17 mouse cellular contexts compared by ENCODE assay signal in the genomic region with DNA sequence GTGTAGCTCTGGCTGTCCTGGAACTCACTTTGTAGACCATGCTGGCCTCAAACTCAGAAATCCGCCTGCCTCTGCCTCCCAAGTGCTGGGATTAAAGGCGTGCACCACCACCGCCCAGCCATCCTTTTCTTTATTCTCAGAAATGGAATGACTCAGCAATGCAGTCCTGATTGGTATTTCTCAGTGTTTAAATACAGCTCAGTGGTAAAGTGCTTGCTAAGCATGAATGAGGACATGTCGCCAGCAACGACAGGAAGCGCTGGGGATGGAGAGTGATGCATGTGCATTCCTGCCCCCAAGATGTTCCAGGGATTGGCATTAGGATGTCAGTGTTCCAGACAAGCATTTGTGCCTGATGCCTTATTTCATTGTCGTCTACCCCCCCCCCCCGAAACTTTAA. TPM values are rescaled to one million over a fixed set of nuclear protein-coding genes. Genes with fewer than 3 reads are reported as not detected.
DNase-seq lines count a peak whose midpoint lies in the region; ATAC-seq and TF ChIP-seq lines count a peak whose summit lies in the region.
"Had no signal": no experiment of that assay in that cellular context is flagged by ENCODE, and none has a peak within 500 bp of the region (broad histone marks: within the 10 kb centered on the region; RNA-seq: fewer than 3 reads in every experiment).

No protein-coding gene starts in this region.

- peak overlapping the region; percentile 95 for H3K4me2 ChIP-seq in liver, embryonic 13.5 days
- H3K4me2 ChIP-seq in liver, embryonic 11.5 days: no peak overlapping the region

- H3K9ac ChIP-seq in liver, embryonic 13.5 days: no peak overlapping the region
- no peak overlapping the region for H3K9ac ChIP-seq in liver, embryonic 11.5 days (ENCODE audit: low read depth, low read length)

- 64% methylated on average over 8 of the region's 8 CpGs for WGBS in liver, embryonic 13.5 days (ENCODE audit: insufficient replicate concordance)
- 76% methylated on average over 8 of the region's 8 CpGs for WGBS in liver, embryonic 11.5 days
- 74% methylated on average over 8 of the region's 8 CpGs for WGBS in kidney, adult 2 months

- H3K27ac ChIP-seq in liver, embryonic 13.5 days: peak overlapping the region; percentile 97
- no peak overlapping the region for H3K27ac ChIP-seq in liver, embryonic 11.5 days (ENCODE audit: low read depth, low read length)
- H3K27ac ChIP-seq in kidney, adult 2 months (ENCODE audit: insufficient read depth, low read depth, low read length): no peak overlapping the region

- DNase-seq in liver, embryonic 13.5 days: no peak
- no peak for DNase-seq in liver, embryonic 11.5 days (ENCODE audit: low spot score)
- no peak for DNase-seq in kidney, adult 2 months
- no peak for DNase-seq in frontal cortex, adult 2 months (ENCODE audit: extremely low spot score in 1 of 2, low spot score in 1 of 2)
- DNase-seq: cerebellum, adult 9-11 months; heart, adult 11 months; kidney, adult 9 months; kidney, postnatal 25 days; lung, postnatal 10 days; retina, postnatal 1 day; thymus, adult 2 months had no signal

- no peaks in the 10 kb centered on the region for H3K9me3 ChIP-seq in erythroblast, embryonic 14.5 days (ENCODE audit: control insufficient read depth, low read length)
- no peaks in the 10 kb centered on the region for H3K9me3 ChIP-seq in liver, embryonic 13.5 days (replicated peaks)
- no peaks in the 10 kb centered on the region for H3K9me3 ChIP-seq in liver, embryonic 11.5 days (ENCODE audit: control insufficient read depth, low read length)

- ATAC-seq in erythroblast, adult 5-6 weeks (replicated peaks; ENCODE audit: low FRiP score, poor library complexity, severe bottlenecking): no peak
- ATAC-seq in liver, embryonic 13.5 days (ENCODE audit: low read depth): no peak
- ATAC-seq in liver, embryonic 11.5 days (replicated peaks; ENCODE audit: low FRiP score): no peak
- peak; percentile 12 for ATAC-seq in inflammation-experienced regulatory T-cells, adult 6 months
- ATAC-seq in megakaryocyte-erythroid progenitor cell, adult 5-6 weeks (replicated peaks; ENCODE audit: low FRiP score, low TSS enrichment, poor library complexity, severe bottlenecking): no peak
- ATAC-seq: CD4-positive, CD25-positive, alpha-beta regulatory T cell, adult 4 months; forebrain, embryonic 16.5 days had no signal

- TF ChIP-seq POLR2A in kidney, adult 2 months (IDR thresholded peaks at IDR 0.05; ENCODE audit: low read depth, low read length): no peak

- peak overlapping the region; percentile 25 for H3K4me3 ChIP-seq in erythroblast, embryonic 14.5 days (replicated peaks)
- no peak overlapping the region for H3K4me3 ChIP-seq in liver, embryonic 13.5 days (replicated peaks)
- H3K4me3 ChIP-seq in liver, embryonic 11.5 days (ENCODE audit: low read depth, low read length): no peak overlapping the region
- no peak overlapping the region for H3K4me3 ChIP-seq in kidney, adult 2 months (ENCODE audit: insufficient read depth, low read depth, low read length)

- TF ChIP-seq CTCF in kidney, adult 2 months (conservative IDR thresholded peaks at IDR 0.05; ENCODE audit: insufficient read depth, insufficient read length, low read depth, low read length): no peak

- peaks cover 100% of the 10 kb centered on the region for H3K36me3 ChIP-seq in erythroblast, embryonic 14.5 days (ENCODE audit: control insufficient read depth)
- H3K36me3 ChIP-seq in liver, embryonic 13.5 days: peaks cover 95% of the 10 kb centered on the region
- peaks cover 58% of the 10 kb centered on the region for H3K36me3 ChIP-seq in liver, embryonic 11.5 days (ENCODE audit: control insufficient read depth, insufficient read depth, low read length)
- no peaks in the 10 kb centered on the region; the same call in none of the 2 replicates for H3K36me3 ChIP-seq in kidney, adult 2 months (ENCODE audit: control insufficient read depth, insufficient read depth, low read length)

- H3K4me1 ChIP-seq in erythroblast, embryonic 14.5 days (ENCODE audit: control insufficient read depth): peaks cover 86% of the 10 kb centered on the region
- peaks cover 82% of the 10 kb centered on the region for H3K4me1 ChIP-seq in liver, embryonic 13.5 days (replicated peaks)
- peaks cover 56% of the 10 kb centered on the region for H3K4me1 ChIP-seq in liver, embryonic 11.5 days (replicated peaks; ENCODE audit: control insufficient read depth, insufficient read depth, low read length)
- peaks cover 13% of the 10 kb centered on the region; the same call in 1 of the 2 replicates for H3K4me1 ChIP-seq in kidney, adult 2 months (ENCODE audit: control insufficient read depth, insufficient read depth, low read length)

- no peaks in the 10 kb centered on the region for H3K27me3 ChIP-seq in erythroblast, embryonic 14.5 days (ENCODE audit: control insufficient read depth)
- H3K27me3 ChIP-seq in liver, embryonic 13.5 days: no peaks in the 10 kb centered on the region
- no peaks in the 10 kb centered on the region for H3K27me3 ChIP-seq in liver, embryonic 11.5 days (replicated peaks; ENCODE audit: control insufficient read depth, insufficient read depth, low read length)
- H3K27me3 ChIP-seq in kidney, adult 2 months (replicated peaks; ENCODE audit: control insufficient read depth, insufficient read depth, low read length): no peaks in the 10 kb centered on the region

RNA-seq across cellular contexts. Expression of a gene that starts 2.0 kb away (rescaled TPM):
- polyA plus RNA-seq in erythroblast, embryonic 14.5 days (2012): 0.97 and 1.1 TPM in 2 replicates
- 13.8 and 17.3 TPM in 2 replicates for total RNA-seq in erythroblast, adult 5-6 weeks (2015; ENCODE audit: low replicate concordance)
- total RNA-seq in erythroblast, adult 5-6 weeks (2017; ENCODE audit: low replicate concordance): 22.1 and 30.7 TPM in 2 replicates
- 2.1 and 2.8 TPM in 2 replicates for polyA plus RNA-seq in liver, embryonic 13.5 days (2015; fragmentation: Nextera tagmentation; extraction: Ambion mirVana)
- polyA plus RNA-seq in liver, embryonic 11.5 days (2014; fragmentation: Nextera tagmentation; extraction: Ambion mirVana): 2.6 and 3.0 TPM in 2 replicates
- 10 to 100 TPM in 1 of 3 experiments, 1 to 10 TPM in 2; 3.9 to 11.8 (median 9.5) TPM for polyA plus RNA-seq in inflammation-experienced regulatory T-cells, adult 6 months (2017; shearing (Covaris generic))
- polyA plus RNA-seq in kidney, adult 2 months (2012; rRNA removed): 49.6 and 60.3 TPM in 2 replicates
- 1.4 and 7.7 TPM in 2 replicates for total RNA-seq in megakaryocyte-erythroid progenitor cell, adult 5-6 weeks (2014; fragmentation: Nextera tagmentation)
- 0.61 TPM in 1 of 2 replicates, not detected in the other for total RNA-seq in megakaryocyte-erythroid progenitor cell, adult 5-6 weeks (2017)
- polyA plus RNA-seq in frontal cortex, adult 2 months (2012; rRNA removed): 2.4 and 2.6 TPM in 2 replicates

RNA-seq across cellular contexts. Expression of a gene that starts 5.9 kb away (rescaled TPM):
- polyA plus RNA-seq in erythroblast, embryonic 14.5 days (2012): 30.0 and 45.9 TPM in 2 replicates
- 289 and 294 TPM in 2 replicates for total RNA-seq in erythroblast, adult 5-6 weeks (2015; ENCODE audit: low replicate concordance)
- 120 and 129 TPM in 2 replicates for total RNA-seq in erythroblast, adult 5-6 weeks (2017; ENCODE audit: low replicate concordance)
- polyA plus RNA-seq in liver, embryonic 13.5 days (2015; fragmentation: Nextera tagmentation; extraction: Ambion mirVana): 187 and 232 TPM in 2 replicates
- polyA plus RNA-seq in liver, embryonic 11.5 days (2014; fragmentation: Nextera tagmentation; extraction: Ambion mirVana): 266 and 301 TPM in 2 replicates
- 10 to 100 TPM; 54.2 to 61.3 (median 55.9) TPM for polyA plus RNA-seq in inflammation-experienced regulatory T-cells, adult 6 months (2017; shearing (Covaris generic))
- 88.1 and 93.5 TPM in 2 replicates for polyA plus RNA-seq in kidney, adult 2 months (2012; rRNA removed)
- 385 and 390 TPM in 2 replicates for total RNA-seq in megakaryocyte-erythroid progenitor cell, adult 5-6 weeks (2014; fragmentation: Nextera tagmentation)
- 74.9 and 128 TPM in 2 replicates for total RNA-seq in megakaryocyte-erythroid progenitor cell, adult 5-6 weeks (2017)
- 59.9 and 67.7 TPM in 2 replicates for polyA plus RNA-seq in frontal cortex, adult 2 months (2012; rRNA removed)

RNA-seq across cellular contexts. Expression of a gene that starts 7.5 kb away (rescaled TPM):
- 1.6 and 1.7 TPM in 2 replicates for polyA plus RNA-seq in erythroblast, embryonic 14.5 days (2012)
- 0.38 and 5.9 TPM in 2 replicates for total RNA-seq in erythroblast, adult 5-6 weeks (2015; ENCODE audit: low replicate concordance)
- total RNA-seq in erythroblast, adult 5-6 weeks (2017; ENCODE audit: low replicate concordance): 15.0 and 26.8 TPM in 2 replicates
- polyA plus RNA-seq in liver, embryonic 13.5 days (2015; fragmentation: Nextera tagmentation; extraction: Ambion mirVana): 6.2 and 6.7 TPM in 2 replicates
- 13.7 and 19.6 TPM in 2 replicates for polyA plus RNA-seq in liver, embryonic 11.5 days (2014; fragmentation: Nextera tagmentation; extraction: Ambion mirVana)
- under 1 TPM in 2 of 3 experiments, not detected in 1; 0.38 to 0.60 TPM for polyA plus RNA-seq in inflammation-experienced regulatory T-cells, adult 6 months (2017; shearing (Covaris generic))
- 11.7 and 15.3 TPM in 2 replicates for polyA plus RNA-seq in kidney, adult 2 months (2012; rRNA removed)
- total RNA-seq in megakaryocyte-erythroid progenitor cell, adult 5-6 weeks (2014; fragmentation: Nextera tagmentation): 0.64 and 7.1 TPM in 2 replicates
- total RNA-seq in megakaryocyte-erythroid progenitor cell, adult 5-6 weeks (2017): 0.27 TPM in 1 of 2 replicates, not detected in the other
- 2.2 and 2.4 TPM in 2 replicates for polyA plus RNA-seq in frontal cortex, adult 2 months (2012; rRNA removed)

RNA-seq across cellular contexts. Expression of a gene that starts 13.7 kb away (rescaled TPM):
- polyA plus RNA-seq in erythroblast, embryonic 14.5 days (2012): 0.01 and 0.09 TPM in 2 replicates
- 1.0 and 3.8 TPM in 2 replicates for total RNA-seq in erythroblast, adult 5-6 weeks (2015; ENCODE audit: low replicate concordance)
- 0.70 and 1.2 TPM in 2 replicates for total RNA-seq in erythroblast, adult 5-6 weeks (2017; ENCODE audit: low replicate concordance)
- polyA plus RNA-seq in liver, embryonic 13.5 days (2015; fragmentation: Nextera tagmentation; extraction: Ambion mirVana): 0.60 and 1.1 TPM in 2 replicates
- 4.7 and 5.1 TPM in 2 replicates for polyA plus RNA-seq in liver, embryonic 11.5 days (2014; fragmentation: Nextera tagmentation; extraction: Ambion mirVana)
- 1 to 10 TPM; 1.2 to 2.5 (median 2.1) TPM for polyA plus RNA-seq in inflammation-experienced regulatory T-cells, adult 6 months (2017; shearing (Covaris generic))
- polyA plus RNA-seq in kidney, adult 2 months (2012; rRNA removed): 2.1 and 2.5 TPM in 2 replicates
- 3.2 and 4.9 TPM in 2 replicates for total RNA-seq in megakaryocyte-erythroid progenitor cell, adult 5-6 weeks (2014; fragmentation: Nextera tagmentation)
- 0.42 and 5.5 TPM in 2 replicates for total RNA-seq in megakaryocyte-erythroid progenitor cell, adult 5-6 weeks (2017)
- 33.3 and 33.4 TPM in 2 replicates for polyA plus RNA-seq in frontal cortex, adult 2 months (2012; rRNA removed)

RNA-seq across cellular contexts. Expression of a gene that starts 22.7 kb away (rescaled TPM):
- 2.5 and 3.1 TPM in 2 replicates for polyA plus RNA-seq in erythroblast, embryonic 14.5 days (2012)
- 13.4 and 35.9 TPM in 2 replicates for total RNA-seq in erythroblast, adult 5-6 weeks (2015; ENCODE audit: low replicate concordance)
- 26.2 and 28.6 TPM in 2 replicates for total RNA-seq in erythroblast, adult 5-6 weeks (2017; ENCODE audit: low replicate concordance)
- 9.4 and 9.5 TPM in 2 replicates for polyA plus RNA-seq in liver, embryonic 13.5 days (2015; fragmentation: Nextera tagmentation; extraction: Ambion mirVana)
- polyA plus RNA-seq in liver, embryonic 11.5 days (2014; fragmentation: Nextera tagmentation; extraction: Ambion mirVana): 5.7 and 6.2 TPM in 2 replicates
- 1 to 10 TPM; 1.8 to 4.2 (median 3.2) TPM for polyA plus RNA-seq in inflammation-experienced regulatory T-cells, adult 6 months (2017; shearing (Covaris generic))
- polyA plus RNA-seq in kidney, adult 2 months (2012; rRNA removed): 11.0 and 14.1 TPM in 2 replicates
- 8.3 and 9.8 TPM in 2 replicates for total RNA-seq in megakaryocyte-erythroid progenitor cell, adult 5-6 weeks (2014; fragmentation: Nextera tagmentation)
- 4.8 TPM in 2 replicates for total RNA-seq in megakaryocyte-erythroid progenitor cell, adult 5-6 weeks (2017)
- 3.5 and 4.8 TPM in 2 replicates for polyA plus RNA-seq in frontal cortex, adult 2 months (2012; rRNA removed)
